Mouse (Mus musculus) Patski (cell line): ENCODE measurements around the gene Lactb. TPM values are rescaled to one million over a fixed set of nuclear protein-coding genes. Genes with fewer than 3 reads are reported as not detected.
"Not testable (repeated sequence)": the region's sequence is repeated elsewhere in the genome, so short reads cannot be mapped to it uniquely, and the experiment has no call there.

ENCODE experiments used
- ATAC-seq: fragments of 100-300 bp; one replicate; pipeline ENCODE4 v1.8.0; 2021
- CTCF ChIA-PET: fragments of 350-600 bp; sonication (Branson Sonifier 250); formaldehyde crosslinking; loops from one replicate; lab custom pipeline; 2022; ENCODE audit warnings: inconsistent platforms; lab: Charles Lee
- POLR2A ChIA-PET: fragments of 350-600 bp; sonication (Branson Sonifier 250); formaldehyde crosslinking; loops from one replicate; lab custom pipeline; 2022; ENCODE audit warnings: antibody characterized with exemption, inconsistent platforms; lab: Charles Lee
- DNase-seq: peaks from one replicate; pipeline ENCODE4 v3.0.0-alpha.2; 2011; ENCODE audit warnings: low read depth, low spot score
- H3K27me3 ChIP-seq: fragments of 371-371 bp; one replicate; pipeline ENCODE4 v1.5.1; 2021
- CTCF ChIP-seq: fragments of 100-300 bp; IDR thresholded peaks from one replicate; pipeline ENCODE4 v1.5.1; 2021
- in situ Hi-C: fragments of 300-500 bp; cut with MboI; formaldehyde crosslinking; loops from 3 replicates; pipeline ENCODE4 v1.11.1; 2018; ENCODE audit warnings: low pct_unique_long_range_greater_than_20kb, mixed read lengths
- polyA plus RNA-seq: library from polyadenylated mRNA; unstranded; gene quantifications from one replicate; pipeline ENCODE4 v1.2.3, GENCODE M21; 2021

Gene Lactb
- polyA plus RNA-seq, 1 experiment from 2014 or later = 55.2 TPM

DNA sequence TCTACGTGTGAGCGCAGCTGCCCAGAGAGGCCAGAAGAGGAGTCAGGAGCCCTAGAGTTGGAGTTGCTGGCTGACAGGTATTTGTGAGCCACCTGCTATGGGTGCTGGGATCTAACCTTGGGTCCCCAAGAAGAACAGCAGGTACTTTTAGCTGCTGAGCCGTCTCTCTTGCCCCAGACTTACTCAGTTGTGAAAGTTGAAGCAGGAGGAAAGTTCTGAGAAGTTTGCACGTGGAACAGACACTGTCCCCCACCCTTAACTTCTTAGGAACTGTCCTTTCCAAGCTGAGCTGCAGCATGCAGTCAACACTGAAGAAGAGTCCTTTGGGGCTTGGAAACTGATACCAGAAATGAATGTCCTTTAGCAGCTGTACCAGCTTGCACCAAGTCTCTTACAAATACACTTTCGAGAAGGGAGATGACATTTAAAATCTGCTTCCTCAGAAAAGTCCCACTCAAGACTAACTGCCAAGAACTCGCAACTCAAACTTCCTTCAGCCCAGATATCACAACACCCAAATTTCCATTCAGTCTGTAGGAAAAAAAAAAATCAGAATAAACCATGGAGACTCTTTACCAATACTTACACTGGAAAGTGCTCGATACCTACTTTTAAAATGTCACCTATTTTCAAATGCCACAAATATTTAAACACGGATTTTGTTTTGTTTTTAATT lies 57.9 kb downstream of the Lactb start:
- ATAC-seq (no peak), DNase-seq (no peak)
- ChIA-PET CTCF (interaction anchor here (1.0 to 1.2 kb wide), 2 partner anchors 9 to 22 kb away, joined by 3 to 6 read pairs; no protein-coding TSS in a partner anchor), POLR2A (interaction anchor here (1.2 kb wide), 1 partner anchor 19 kb away, joined by 3 read pairs; no protein-coding TSS in a partner anchor)
- TF ChIP-seq CTCF = no peak
- in situ Hi-C loops = no loop called here
- H3K27me3 ChIP-seq = no peaks in the 10 kb centered on the region

DNA sequence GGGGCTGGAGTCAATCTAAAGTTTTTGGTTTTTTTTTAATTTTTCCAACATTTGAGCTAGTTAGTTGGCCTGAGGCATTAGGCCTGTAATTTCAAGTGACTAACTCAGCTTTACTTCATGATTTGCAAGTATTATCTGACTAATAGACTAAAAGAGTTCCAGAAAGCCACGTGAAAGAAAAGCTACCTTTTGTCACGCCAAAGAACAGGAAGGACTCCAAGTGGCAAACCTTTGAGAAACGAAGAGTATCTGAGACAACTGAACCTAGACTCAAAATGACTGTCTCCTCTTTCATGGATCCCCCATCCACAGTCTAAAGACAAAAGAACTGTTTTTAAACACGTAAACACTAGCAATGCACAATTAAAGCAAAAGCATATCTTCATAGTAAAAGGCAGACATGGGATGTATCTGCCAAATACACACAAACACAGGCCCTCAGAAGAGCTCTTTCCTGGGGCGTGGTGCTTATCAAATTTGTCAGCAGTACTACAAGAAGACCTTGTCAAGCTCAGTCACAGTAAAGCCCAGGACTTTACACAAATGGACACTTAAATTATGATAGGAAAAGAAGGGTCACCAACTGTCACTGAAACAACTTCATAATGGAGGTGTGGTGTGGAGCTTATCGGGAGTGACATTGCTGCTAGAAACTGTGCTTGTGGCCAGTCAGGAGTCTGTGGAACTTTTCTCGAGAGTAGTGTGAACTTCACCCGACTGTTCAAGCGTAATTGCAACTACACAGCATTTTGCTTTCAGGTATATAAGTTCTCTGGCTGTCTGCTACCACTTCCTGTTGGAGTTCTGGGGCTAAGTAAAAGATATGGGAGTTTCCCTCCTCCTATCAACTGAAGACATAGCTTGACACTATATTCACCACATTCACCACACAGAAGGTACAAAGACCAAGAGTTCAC lies 59.2 kb downstream of the Lactb start:
- no peak for ATAC-seq
- ChIA-PET CTCF (no interaction called here), POLR2A (interaction anchor here (0.7 to 1.2 kb wide), 2 partner anchors 18 to 68 kb away, joined by 3 to 8 read pairs; no protein-coding TSS in a partner anchor)
- no peaks in the 10 kb centered on the region for H3K27me3 ChIP-seq
- no peak for DNase-seq
- no peak for TF ChIP-seq CTCF
- in situ Hi-C loops = no loop called here

DNA sequence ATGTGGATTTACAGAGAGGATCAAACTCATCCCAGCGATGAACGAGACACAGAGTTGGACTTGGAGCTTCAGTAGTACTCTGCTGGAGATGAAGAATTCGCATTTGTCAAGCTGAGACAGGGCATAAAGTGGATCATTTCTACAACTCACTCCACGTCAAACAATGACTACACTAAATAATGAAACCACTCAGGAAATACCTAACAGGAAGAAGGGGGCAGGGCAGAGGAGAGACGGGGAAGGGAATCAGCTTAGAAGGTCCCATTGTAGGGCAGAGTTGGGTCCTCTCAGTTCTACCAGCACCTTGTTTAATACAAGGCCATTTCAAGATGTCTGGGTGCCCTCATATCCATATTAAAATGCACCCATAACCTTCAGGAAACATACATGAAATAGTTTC lies 59.9 kb downstream of the Lactb start:
- DNase-seq (no peak), ATAC-seq (no peak)
- no peaks in the 10 kb centered on the region for H3K27me3 ChIP-seq
- POLR2A ChIA-PET = no interaction called here
- CTCF ChIA-PET = no interaction called here
- TF ChIP-seq CTCF = no peak
- in situ Hi-C loops = no loop called here

DNA sequence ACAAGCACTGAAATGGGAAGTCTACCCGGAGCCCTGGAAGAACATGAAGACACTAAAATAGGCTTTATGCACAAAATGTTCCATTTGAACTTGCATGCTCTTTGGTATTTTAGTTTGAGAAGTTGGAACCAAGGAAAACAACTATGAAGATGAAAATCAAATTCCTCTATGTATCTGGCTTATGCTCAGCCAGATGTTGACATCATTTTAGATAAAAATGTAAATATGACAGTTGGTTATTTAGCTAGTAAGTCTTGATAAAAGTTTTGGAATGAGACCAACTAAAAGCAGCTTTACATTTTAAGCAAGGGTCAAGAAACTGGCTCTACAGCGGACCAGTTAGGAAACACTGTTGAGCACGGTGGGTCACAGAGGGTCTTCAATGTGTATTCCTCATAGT lies 60.7 kb downstream of the Lactb start:
- DNase-seq = no peak
- H3K27me3 ChIP-seq = no peaks in the 10 kb centered on the region

DNA sequence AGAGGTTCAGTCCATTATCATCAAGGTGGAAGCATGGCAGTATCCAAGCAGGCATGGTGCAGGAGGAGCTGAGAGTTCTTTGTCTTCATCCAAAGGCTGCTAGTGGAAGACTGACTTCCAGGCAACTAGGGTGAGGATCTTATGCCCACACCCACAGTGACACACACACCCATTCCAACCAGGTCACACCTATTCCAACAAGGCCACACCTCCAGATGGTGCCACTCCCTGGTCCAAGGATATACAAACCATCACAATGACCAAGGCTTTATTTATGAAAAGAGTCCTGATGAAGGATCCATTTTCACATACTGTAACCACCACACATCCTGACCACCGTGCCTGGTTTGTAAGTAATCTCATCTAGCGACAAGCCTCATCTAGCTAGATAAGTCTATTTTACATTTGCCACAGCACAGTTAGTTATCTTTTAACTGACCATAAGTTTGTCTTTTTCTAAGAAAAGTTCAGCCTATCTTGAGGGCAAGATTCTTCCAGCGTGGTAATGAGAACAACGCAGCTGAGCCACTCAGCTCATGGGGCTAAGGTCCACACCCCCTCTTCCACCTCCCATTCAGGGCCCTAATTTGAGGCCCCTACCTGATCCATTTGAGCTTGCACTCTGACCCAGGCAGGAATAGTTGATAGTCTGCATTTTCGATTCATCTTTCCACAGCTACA lies 61.9 kb downstream of the Lactb start:
- ATAC-seq, H3K27me3 ChIP-seq, DNase-seq, in situ Hi-C loops, POLR2A ChIA-PET, CTCF ChIA-PET: not testable (repeated sequence)

More for the DNA sequence above, 60.7 kb downstream of the Lactb start:
- in situ Hi-C loops = no loop called here
- CTCF ChIA-PET = no interaction called here
- ATAC-seq = no peak
- POLR2A ChIA-PET = no interaction called here
- no peak for TF ChIP-seq CTCF

DNA sequence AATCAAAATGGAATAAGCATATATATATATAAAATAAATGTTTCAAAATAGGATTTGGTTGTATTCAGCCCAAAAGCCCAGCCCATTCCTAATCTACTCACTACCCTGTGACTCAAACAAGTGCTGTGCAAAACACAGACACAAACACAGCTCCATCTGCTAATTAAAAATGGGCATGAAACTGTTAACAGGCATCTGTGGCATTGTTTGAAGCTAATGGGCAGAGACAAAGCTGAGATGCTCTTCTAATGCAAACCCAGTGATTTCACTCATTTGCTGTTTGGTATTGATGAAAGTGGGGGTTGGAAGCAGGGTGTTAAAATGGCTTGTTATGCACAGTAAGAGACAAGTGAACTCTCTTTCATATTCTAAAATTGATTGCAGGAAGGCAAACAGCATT lies 63.0 kb downstream of the Lactb start:
- DNase-seq (no peak), ATAC-seq (no peak)
- H3K27me3 ChIP-seq = no peaks in the 10 kb centered on the region
- ChIA-PET POLR2A (no interaction called here), CTCF (no interaction called here)
- in situ Hi-C loops = no loop called here
- TF ChIP-seq CTCF = no peak

DNA sequence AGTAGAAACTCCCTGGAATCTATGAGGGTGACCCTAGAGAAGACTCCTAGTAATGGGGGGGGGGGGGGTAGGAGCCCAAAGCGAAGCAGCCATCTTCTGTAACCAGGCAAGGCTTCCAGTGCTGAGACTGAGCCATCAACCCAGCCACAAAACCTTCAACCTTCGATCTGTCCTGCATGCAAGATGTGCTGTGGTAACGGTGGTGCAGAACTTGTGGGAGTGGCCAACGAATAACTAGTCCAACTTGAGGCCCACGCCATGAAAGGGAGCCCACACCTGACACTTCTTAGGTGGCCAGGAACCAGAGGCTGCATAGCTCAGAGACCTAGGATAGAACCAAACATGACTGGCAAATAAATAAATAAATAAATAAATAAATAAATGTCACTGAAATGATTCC lies 64.6 kb downstream of the Lactb start:
- POLR2A ChIA-PET = no interaction called here
- CTCF ChIA-PET = interaction anchor here (1.2 to 1.6 kb wide), 3 partner anchors 11 to 29 kb away, joined by 3 to 4 read pairs (median 4); no protein-coding TSS in a partner anchor

DNA sequence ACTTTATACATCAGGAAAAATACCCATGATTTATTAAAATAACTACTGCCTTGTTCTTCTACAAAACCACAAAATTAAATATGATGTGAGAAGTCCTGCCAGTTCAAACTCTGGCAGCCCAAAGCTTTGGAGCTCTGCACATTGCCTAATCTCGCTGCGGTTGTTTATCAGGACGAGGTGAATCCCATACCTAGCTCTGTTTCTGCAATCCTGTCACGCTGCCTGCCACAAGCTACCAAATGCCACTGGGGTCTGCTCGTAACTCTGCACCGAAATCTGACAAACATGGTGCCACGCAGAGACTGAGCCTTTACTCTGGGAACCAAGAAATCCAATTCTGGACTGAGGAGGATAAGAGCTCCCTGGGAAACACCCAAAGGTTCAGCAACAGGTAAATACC lies 65.4 kb downstream of the Lactb start:
- CTCF ChIA-PET = interaction anchor here (0.6 to 1.6 kb wide), 3 partner anchors 28 to 29 kb away, joined by 3 to 4 read pairs (median 4); no protein-coding TSS in a partner anchor
- in situ Hi-C loops = no loop called here
- ATAC-seq (no peak), DNase-seq (no peak)
- POLR2A ChIA-PET = interaction anchor here (0.5 kb wide), 1 partner anchor 12 kb away, joined by 4 read pairs; no protein-coding TSS in a partner anchor
- H3K27me3 ChIP-seq = no peaks in the 10 kb centered on the region
- TF ChIP-seq CTCF = no peak

More for the DNA sequence above, 64.6 kb downstream of the Lactb start:
- DNase-seq (no peak), ATAC-seq (no peak)
- TF ChIP-seq CTCF = no peak
- no peaks in the 10 kb centered on the region for H3K27me3 ChIP-seq
- in situ Hi-C loops = no loop called here

DNA sequence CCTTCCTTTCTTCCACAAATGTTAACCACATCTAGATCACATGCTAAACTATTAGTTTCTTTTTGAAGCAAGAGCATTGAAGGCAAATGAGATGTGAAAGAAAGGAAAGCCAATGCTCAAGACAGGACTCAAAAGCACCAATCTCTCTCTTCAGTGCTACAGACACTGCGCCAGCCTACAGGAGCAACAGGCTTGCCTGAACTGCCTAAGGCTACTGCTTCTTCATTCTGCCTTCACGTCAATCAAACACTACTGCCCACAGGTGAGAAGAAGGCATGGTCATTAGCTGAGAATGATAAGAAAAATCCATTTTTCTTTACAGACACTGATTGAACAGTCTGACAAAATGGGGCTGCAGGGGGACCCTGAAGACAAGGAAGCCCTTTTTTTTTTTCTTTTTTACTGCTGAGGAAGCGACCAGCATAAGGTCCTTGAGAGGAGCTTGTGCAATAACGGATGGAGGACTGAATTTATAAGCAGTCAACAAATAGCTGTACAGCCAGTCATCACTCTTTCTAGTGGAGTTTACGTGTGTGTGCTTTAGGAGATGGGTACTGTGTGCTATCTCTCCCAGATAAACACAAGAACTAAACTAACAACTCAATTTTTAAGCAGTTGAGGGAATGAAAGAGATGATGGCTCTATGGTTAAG lies 67.4 kb downstream of the Lactb start:
- H3K27me3 ChIP-seq = no peaks in the 10 kb centered on the region
- no peak for TF ChIP-seq CTCF
- DNase-seq (no peak), ATAC-seq (no peak)
- POLR2A ChIA-PET = interaction anchor here (0.6 kb wide), 1 partner anchor 19 kb away, joined by 3 read pairs; no protein-coding TSS in a partner anchor
- in situ Hi-C loops = no loop called here
- CTCF ChIA-PET = interaction anchor here (0.8 to 1.3 kb wide), 2 partner anchors 10 to 13 kb away, joined by 3 to 4 read pairs; no protein-coding TSS in a partner anchor

DNA sequence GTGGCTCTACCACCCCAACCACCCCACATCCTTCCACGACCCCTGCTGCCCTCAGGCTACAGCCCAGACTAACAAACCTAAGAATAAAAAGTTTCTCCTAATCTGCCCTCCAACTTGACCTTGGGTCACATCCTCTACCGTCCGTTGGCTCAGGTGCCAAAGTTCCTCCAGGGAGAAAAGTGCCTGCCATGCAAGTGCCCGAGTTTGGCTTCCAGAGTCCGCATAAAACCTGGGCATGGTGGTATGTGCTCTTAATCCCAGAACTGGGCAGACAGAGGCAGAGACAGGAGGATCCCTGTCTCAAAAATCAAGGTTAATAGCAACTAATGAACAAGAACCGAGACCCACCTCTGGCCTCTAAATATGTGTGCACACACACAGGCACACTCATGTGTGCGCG lies 68.2 kb downstream of the Lactb start:
- H3K27me3 ChIP-seq = no peaks in the 10 kb centered on the region
- in situ Hi-C loops = no loop called here
- no peak for DNase-seq
- TF ChIP-seq CTCF = no peak
- ATAC-seq = no peak
- ChIA-PET CTCF (no interaction called here), POLR2A (no interaction called here)
